Mouse (Mus musculus): ENCODE results near the gene Cacna1d. TPM values are rescaled to one million over a fixed set of nuclear protein-coding genes. Genes with fewer than 3 reads are reported as not detected.

Gene Cacna1d
- polyA plus RNA-seq, 1 experiment from 2014 or later: 1.9 TPM

DNA sequence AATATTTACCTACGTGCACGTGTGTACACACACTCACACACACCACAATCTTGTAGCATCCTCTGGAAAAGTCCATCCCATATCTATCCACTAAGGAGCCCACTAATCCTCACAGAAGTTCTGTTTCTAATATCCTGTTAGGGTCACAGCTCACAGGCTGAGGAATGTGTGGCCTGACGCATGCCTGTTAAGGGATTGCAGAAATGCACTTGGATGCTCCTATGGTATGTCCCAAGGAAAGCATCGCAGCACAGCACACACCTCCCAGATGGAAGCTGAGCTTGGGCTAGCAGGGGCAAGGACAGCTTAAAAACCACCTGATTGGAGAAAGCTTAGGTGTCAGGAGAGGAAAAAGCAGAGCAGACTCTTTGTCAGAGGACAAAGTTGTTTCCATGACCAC lies 271.4 kb downstream of the Cacna1d start:
- DNase-seq (ENCODE audit: low spot score): no peak

DNA sequence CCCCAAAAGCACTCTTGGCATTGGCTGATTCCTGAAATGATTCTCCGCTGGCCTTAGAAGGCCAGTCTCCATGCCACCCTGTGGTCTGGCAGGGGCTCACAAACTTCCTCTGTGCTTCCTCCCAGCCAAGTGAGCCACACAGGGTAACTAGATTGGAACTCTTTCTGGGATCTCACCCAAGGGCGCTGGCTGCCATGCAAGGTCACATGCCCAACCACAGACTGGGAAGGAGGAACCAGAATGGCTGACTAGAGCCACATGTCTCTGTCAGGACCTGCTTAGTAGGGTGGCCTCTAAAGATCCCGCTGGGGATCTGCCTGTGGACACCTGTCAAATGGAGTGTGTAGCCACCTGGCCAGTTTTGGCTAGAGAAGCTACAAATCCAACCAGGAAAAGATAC lies 273.1 kb downstream of the Cacna1d start:
- no peak for DNase-seq (ENCODE audit: low spot score)

DNA sequence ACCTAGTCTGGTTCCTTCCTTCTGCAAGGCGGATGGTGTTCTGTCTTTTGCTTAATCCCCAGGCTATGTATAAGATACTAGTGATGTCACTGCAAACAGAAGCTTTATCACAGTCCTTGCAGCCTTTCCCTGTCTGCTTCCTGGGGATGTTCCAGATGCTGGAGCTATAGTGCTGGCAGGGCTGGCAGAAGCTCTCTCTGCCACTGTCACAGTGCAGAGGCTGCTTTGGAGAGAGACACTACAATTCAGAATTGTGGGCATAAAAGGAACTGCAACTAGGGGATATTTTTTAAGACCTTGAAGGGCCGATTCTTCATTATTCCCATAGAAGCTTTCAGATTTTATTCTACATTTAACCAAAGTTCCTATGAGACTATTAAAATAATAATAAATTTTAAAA lies 274.1 kb downstream of the Cacna1d start:
- no peak for DNase-seq (ENCODE audit: low spot score)

DNA sequence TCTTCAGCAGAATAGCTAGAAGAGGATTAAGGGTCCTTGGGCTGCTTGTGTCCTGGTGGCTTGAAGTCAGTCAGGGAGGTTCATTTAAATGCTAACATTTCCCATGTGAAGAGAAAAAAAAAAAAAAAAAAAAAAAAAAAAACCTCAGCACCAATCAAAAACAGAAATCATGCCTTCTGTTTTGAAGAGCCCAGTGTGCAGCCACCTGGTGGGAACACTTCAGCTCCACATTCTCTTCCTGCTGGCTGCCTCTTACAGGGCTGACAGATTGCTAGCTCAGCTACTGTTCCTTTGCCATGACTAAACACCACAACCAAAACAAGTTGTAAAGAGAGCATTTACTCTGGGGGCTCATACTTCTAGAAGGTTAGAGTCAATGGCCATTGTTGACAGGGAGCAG lies 283.1 kb downstream of the Cacna1d start:
- peak; percentile 30 for DNase-seq (ENCODE audit: low spot score)

DNA sequence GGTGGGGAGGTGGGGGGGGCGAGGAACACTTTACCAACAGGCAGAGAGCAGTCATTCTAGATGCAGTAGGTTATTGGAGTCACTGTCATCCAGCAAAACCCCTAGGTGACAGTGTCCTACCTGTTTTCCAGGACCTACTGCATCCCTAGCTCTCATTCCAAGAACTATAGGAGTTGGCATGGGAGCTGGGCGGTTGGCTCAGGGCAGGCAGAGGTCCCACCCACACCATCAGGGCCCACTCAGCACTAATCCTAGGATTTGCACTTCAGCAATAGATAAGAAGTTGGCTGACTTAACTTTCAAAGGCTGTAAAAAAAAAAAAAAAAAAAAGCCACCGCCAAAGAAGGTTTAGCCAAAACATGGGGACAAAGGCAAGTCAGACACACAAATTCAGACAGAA lies 285.4 kb downstream of the Cacna1d start:
- DNase-seq (ENCODE audit: low spot score): no peak

DNA sequence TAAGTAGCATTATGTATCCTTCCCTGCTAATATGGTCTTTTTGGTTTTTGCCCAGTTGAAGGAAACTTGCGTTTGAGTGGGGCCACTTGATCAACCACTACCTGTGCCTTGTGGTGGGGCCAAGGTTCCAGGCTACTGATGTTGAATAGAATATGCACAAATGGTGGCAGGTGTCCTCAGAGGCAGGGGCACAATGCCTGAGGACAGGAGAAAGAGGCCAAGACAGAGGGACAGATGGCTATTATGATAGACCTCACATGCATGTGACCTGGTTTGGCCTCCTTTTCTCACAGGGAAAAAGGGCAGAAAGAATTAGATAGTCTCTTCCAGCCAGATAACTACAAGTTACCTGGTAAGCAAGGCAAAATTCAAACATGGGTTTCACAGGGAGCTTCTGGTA lies 286.7 kb downstream of the Cacna1d start:
- no peak for DNase-seq (ENCODE audit: low spot score)

DNA sequence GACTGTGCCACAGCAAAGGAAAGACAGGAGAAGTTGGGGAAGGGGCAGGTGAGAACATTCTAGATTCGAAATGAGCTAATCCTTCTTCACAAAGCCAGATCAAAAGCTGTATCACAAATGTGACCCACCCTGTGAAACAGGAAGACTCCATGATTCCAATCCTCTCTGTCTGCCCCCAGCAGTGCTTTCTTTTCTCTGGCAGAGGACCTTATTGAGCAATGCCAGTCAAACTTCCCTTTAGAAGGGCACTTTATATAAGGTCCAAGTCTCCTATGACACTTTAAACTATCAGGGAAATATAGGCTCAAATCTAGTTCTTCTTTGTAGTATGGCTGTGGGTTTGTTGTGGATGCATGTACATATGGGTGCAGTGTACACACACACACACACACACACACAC lies 290.9 kb downstream of the Cacna1d start:
- DNase-seq (ENCODE audit: low spot score): no peak

DNA sequence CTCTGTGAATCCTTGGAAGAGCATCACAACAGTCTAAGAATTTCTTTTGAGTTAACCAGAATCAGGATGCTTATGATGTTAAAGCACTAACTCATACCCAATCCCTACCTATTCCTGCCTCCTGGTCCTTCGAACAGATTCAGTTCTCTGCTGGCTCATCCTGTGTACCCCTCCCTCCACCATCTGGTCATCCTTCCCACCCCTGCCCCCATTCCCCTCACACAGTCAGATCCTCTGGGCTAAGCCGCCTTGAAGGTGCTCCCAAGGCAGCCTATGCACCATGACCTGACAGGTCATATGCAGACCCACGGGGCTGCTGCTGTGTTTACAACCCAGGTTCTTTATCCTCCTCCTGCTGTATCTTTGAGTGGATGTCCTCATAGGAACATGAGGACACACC lies 292.4 kb downstream of the Cacna1d start:
- no peak for DNase-seq (ENCODE audit: low spot score)

DNA sequence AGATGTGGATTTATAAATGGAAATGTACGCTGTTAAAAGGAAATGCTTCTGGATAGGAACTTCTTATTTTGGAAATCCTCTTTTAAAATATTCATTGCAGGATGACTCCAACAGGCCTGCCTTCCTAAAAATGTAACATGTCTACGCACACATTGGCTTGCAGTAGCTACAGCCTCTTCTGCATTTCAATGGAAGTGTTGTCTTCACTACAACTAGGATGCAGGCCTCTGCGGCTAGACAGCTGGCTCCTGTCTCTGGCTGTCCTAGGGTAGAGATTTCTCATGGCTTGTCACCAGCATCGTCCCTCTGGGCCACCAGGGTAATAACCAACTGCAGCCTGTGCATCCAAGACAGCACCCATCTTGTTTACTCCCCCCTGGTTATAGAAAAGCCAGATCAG lies 293.1 kb downstream of the Cacna1d start:
- no peak for DNase-seq (ENCODE audit: low spot score)

DNA sequence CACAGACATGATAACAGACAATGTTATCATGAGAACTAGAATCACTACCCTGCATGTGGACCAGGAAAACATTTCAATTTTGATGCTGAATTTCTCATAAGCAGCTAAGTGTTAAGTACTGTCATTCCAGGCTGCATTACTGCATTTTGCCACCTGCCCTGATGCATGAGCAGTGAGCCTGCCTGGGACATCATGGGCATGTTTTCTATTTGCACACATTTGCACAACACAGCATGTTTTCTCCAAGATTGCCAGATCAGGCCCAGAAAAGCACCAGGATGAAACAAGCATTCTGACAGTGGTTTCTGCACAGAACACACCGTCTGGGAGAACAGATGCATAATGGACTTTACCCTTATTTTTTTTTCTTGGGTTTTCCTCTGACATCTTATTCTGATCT lies 294.3 kb downstream of the Cacna1d start:
- no peak for DNase-seq (ENCODE audit: low spot score)

DNA sequence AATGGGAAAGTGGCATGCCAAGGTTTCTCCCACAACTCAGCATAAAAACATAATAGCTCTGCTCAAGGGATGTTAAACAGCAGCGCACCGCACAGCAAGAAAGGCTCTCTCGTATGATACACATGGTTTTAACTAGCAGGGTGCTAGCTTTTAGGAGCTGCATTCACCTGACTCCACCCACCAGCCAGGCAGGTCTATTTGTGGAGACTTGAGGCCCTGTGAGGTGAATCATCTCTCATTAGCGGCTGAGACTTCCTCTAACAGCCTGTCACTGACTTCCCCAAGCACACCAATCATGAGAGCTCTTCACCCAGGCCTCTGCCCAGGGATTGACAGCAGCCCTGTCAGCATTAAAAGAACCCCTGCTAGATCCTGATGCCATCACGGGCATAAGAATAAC lies 295.0 kb downstream of the Cacna1d start:
- peak; percentile 59 for DNase-seq (ENCODE audit: low spot score)

DNA sequence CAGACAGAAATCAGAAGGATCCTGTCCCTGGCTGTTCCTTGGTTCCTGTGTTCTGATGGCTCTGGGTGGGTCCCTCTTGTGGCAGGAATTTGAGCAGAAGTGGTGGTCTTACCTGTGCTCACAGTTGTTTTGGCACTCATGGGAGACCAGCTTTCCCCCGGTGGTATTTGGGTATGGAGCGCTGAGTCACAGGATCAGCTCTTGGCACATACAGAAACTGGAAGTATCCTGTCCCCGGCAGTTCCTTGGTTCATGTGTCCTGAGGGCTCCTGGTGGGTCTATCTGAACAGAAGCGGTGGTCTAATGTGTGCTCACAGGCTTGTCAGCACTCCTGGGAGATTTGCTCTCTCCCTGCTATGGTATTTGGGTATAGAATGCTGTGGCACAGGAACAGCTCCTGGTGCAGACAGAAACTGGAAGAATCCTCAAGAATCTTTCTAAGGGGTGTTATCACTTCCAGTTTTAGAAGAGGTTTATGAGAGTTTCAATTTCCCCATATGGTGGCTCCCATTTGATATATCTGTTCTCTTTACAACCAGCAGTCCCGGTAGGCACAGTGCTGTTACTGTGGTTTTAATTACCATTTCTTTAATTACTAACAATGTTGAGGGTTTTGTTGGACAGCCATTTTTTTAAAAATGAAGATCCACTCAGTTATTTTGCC lies 300.8 kb downstream of the Cacna1d start:
- DNase-seq (ENCODE audit: low spot score): no peak

DNA sequence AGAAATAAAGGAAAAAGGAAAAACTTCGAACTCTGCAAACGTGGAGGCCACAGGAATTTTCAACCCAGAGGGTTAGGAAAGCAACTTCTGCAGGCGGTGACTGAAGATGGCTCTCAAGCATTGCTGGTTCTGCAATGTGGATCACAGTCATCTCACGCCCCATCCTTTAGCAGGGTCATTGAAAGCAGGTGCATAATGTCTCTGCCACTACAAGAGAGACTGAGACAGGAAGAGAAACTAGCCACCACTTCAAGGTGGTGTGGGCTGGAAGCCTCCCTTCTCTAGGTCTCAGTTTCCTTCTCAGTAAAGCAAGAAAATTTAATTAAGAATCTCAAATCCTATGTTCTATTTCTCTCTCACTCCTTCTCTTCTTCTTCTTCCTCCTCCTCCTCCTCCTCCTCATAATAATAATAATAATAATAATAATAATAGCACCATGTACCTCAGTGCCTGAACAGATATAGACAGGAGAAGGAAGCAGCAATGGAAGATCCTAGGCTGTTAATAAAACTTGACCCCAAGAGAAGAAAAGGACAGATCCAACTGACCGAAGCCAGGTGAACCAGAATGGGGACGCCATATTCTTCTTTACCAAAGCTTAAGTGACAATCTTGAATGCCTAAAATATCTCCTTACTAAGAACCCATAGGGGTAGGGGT lies 305.5 kb downstream of the Cacna1d start:
- DNase-seq (ENCODE audit: low spot score): no peak

DNA sequence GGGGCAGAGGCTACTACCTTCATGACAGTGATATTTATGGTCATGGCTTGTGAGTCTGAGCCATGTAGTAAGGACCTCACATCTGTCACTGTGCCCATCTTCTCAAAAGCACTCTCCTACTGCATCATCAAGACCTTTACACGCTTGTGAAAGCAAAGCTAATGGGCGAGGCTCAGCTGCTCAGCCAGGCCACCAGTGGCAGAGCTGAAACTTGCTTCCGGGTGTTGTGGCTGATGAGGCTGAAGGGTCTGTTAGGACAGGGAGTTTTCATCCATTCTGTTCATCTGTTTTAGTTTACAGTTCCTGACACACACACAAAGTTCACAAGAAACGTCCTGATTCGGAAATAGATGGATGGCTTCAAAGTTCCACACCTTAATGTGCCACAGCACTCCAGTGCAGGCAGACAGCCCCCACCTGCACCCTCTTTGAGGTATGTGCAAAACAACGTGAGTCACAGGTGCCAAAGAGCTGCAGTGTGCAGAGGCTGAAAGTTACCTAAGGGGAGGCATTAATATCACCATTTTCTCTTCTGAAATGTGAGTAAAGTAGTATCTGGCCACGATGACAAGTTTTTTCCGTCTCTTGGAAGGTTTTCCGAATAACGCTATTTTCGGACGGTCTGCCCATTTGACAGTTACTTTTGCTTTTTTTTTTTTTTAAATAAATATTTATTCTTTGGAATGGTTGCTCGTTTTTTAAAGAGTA lies 306.7 kb downstream of the Cacna1d start:
- peak; percentile 39 for DNase-seq (ENCODE audit: low spot score)

DNA sequence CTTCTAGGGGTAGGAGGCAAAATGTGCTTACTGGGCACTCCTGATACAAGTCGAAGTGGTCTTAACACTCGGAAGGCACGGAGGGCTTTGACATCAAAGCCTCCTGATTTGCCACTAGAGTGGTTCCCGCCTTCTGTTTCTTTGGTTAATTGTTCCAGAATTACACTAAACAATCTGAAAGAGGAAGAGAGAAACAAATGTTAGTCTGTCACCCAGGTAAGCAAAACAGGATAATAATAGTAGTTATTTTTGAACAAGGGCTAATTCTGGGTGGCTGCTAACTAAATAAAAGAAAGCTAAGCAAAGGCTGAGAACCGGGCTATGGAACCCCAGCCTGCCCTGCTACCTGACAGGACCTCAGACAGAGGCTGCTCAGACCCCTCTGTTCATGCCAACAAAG lies 307.2 kb downstream of the Cacna1d start:
- DNase-seq (ENCODE audit: low spot score): no peak

DNA sequence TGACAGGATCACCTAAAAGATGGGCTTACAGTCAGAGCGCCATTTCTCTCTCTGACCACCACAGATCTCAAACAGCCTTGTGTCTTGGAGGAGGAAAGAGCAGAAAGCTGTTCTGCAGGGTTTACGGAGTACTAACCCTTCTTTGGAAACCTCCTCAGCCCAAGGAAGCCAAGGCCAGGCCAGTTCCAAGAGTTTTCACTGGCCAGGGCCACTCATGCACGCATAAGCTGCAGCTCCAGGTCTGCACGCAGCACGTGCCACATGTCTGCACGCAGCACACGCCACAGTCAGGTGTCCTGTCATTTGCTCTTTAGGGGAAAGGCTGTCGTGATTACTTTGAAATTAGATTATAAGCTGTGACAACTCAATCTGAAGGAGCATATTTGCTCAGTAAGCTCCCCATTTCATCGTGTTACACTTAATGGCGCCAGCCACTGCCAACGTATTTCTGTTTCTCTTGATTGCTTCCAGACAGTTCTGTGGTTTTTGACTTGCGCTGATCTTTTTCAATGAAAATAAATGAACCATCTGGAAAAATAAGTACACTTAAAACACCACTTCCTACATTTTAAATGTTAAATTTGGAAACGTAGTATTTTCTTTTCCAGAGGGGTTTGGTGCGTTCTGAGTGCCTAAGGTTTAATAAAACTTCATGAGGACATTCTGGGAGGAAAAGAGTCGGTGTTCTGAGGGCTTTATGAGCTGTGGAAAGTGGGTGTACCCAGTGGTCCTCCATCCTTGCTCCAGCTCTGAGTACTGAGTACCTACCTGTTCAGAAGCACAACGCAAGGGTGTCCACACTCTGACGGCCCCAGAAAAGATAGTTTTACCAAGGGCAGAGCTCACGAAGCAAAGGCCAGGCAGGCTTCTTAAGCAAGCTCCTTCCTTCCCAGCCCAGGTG lies 308.4 kb downstream of the Cacna1d start:
- DNase-seq (ENCODE audit: low spot score): no peak

DNA sequence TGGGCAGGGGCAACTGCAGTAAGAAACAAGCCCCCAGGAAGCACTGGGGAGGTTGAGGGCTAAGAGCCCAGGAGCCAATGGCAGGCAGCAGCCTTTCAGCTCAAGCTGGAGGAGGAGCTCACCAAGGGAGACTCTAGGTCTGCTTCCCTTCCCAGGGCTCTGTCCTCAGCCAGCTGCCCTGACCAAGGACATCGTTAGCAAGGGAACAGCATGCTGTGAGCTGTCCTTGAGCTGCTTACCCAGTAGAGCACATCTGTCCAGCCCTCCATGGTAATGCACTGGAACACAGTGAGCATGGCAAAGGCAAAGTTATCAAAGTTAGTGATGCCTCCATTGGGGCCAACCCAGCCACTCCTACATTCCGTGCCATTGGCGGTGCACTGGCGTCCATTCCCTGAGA lies 312.9 kb downstream of the Cacna1d start:
- DNase-seq (ENCODE audit: low spot score): no peak

DNA sequence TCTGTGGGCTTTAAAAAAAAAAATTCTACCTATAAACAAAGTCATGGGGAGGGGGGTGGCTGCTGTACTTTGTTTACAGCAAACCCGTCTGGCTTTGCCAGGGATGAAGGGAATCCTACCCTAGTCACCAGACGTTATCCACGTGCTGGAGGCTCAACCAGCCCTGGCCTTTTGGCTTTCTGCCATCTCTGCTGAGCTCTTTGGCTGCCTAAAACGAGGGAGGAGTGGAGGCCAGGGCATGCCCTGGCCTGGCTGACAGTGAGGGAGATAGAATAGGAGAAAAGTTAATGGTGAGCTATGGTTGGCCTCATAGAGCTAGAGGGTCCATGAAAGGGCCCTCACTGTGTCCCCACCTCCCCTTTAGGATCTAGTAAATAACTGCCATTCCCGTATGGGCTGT lies 313.4 kb downstream of the Cacna1d start:
- DNase-seq (ENCODE audit: low spot score): no peak

DNA sequence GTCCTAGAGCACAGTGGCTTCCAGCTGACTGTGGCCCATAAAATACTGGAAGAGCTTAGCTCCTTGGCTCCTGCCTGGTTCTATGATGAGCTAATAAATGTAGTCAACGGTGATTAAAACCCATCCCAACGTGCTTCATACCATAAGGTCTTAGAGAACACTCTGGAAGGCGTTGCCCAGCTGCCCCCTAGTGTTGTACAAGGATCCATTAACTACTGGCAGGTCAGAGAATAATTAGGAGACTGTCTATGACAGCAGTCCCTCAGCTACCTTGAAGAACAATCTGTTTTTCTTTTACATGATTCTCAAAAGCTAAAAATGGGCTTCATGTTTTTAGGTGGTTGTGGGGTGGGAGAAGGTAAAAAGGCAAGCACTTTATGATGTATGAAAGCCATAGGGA lies 315.9 kb downstream of the Cacna1d start:
- DNase-seq (ENCODE audit: low spot score): no peak

DNA sequence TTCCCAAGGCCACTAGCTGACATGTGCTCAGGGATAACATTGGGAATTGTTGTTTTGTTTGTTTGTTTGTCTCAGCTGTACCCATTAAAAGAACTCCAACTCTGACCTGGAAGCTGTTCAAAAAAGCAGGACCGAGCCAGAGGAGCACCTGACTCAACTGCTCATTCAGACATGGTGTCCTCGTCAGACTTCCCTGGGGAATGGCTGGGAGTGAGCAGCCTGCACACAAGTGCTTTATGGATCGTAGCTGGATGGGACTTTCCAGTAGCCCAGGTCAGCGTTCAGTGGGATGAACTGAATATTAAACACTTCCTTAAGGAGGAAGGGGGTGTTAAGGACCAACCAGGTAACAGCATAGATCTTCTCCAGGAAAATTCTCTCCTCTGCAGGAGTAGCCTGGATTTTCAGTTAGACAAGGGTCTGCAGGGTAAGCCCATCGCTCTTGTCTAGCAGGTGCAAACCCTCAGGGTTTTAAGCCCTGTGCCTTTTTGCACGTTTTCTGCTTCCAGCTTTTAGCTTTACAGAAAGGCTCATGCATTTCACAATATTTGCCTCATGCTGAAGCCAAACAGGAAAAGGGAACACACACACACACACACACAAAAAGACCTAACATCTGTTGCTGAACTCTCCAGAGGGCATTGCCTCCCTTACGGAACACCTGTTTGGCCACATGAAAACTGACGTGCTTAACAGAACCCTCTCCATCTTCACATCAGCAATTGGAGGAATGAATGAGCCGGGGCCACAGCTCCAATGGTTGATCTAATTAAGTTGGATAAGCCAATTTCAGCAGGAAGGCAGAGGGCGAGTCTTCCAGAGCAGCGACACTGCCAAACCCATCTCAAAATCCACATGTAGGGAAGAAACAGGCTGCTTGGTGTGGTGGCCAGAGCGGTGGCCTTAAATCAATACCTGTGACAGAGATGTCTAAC lies 318.2 kb downstream of the Cacna1d start:
- DNase-seq (ENCODE audit: low spot score): peak; percentile 65

DNA sequence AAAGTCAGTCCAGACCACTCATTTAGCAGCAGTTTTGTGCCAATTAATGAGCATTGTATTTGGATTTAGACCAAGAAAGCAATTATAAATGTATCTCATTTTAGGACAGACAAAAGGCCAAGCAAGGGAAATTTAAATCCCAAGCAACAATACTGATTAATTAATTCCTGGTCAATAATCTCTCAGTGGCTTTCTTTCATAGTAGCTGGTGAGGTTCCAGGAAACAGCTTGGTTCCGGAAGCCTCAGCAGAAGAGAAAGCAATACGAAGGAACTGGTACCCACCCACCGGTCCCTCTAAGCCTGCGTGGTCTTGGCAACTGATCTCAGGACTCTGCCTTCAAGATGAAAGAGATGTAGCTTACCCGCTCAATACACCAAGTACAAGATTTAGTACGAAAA lies 319.7 kb downstream of the Cacna1d start:
- no peak for DNase-seq (ENCODE audit: low spot score)

All from thymus, postnatal 0 days (tissue).